Mouse (Mus musculus) cerebellum, adult 9-10 months (tissue): ENCODE measurements around the gene 0610010F05Rik.
A peak's percentile ranks its signal among the peaks of the same experiment; 100 is the strongest.
"Not testable (repeated sequence)": the region's sequence is repeated elsewhere in the genome, so short reads cannot be mapped to it uniquely, and the experiment has no call there.

ENCODE experiments used
- DNase-seq: peaks from one replicate; pipeline ENCODE4 v3.0.0; 2022

Gene 0610010F05Rik

GRCm38 (mm10) chr11:23632945-23633878 lies at the start of gene 0610010F05Rik:
Gene 0610010F05Rik (minus strand): TSS chr11:23633639.
- DNase-seq, result peak; percentile 82

- DNase-seq, result no peak
Observed at GRCm38 (mm10) chr11:23682561-23682960, 49.1 kb upstream of the 0610010F05Rik start.

GRCm38 (mm10) chr11:23680435-23680950 lies 47.1 kb upstream of the 0610010F05Rik start:
- no peak for DNase-seq

GRCm38 (mm10) chr11:23679044-23679642 lies 45.7 kb upstream of the 0610010F05Rik start:
- peak; percentile 76 for DNase-seq

- DNase-seq, result no peak
Observed at GRCm38 (mm10) chr11:23676100-23676499, 42.7 kb upstream of the 0610010F05Rik start.

GRCm38 (mm10) chr11:23672256-23672749 lies 38.9 kb upstream of the 0610010F05Rik start:
- DNase-seq, result no peak

- DNase-seq, result peak; percentile 36
Observed at GRCm38 (mm10) chr11:23667128-23667527, 33.7 kb upstream of the 0610010F05Rik start.

GRCm38 (mm10) chr11:23666526-23666925 lies 33.1 kb upstream of the 0610010F05Rik start:
- DNase-seq, result peak; percentile 57

GRCm38 (mm10) chr11:23665798-23666501 lies 32.5 kb upstream of the 0610010F05Rik start, which contains the start of gene Pex13:
Gene Pex13 (minus strand): TSS chr11:23665959.
- DNase-seq, result peak; percentile 87

- no peak for DNase-seq
Observed at GRCm38 (mm10) chr11:23665311-23665786, 31.9 kb upstream of the 0610010F05Rik start, which contains the start of gene Pus10. Gene Pus10 (plus strand): TSS chr11:23665674.

- no peak for DNase-seq
Observed at GRCm38 (mm10) chr11:23664232-23664631, 30.8 kb upstream of the 0610010F05Rik start.

GRCm38 (mm10) chr11:23657791-23658190 lies 24.4 kb upstream of the 0610010F05Rik start:
- DNase-seq, result no peak

GRCm38 (mm10) chr11:23653666-23654065 lies 20.2 kb upstream of the 0610010F05Rik start:
- DNase-seq, result no peak

- DNase-seq, result no peak
Observed at GRCm38 (mm10) chr11:23647835-23648234, 14.4 kb upstream of the 0610010F05Rik start.

GRCm38 (mm10) chr11:23647431-23647830 lies 14.0 kb upstream of the 0610010F05Rik start:
- no peak for DNase-seq

- peak; percentile 39 for DNase-seq
Observed at GRCm38 (mm10) chr11:23634573-23634972, 1.1 kb upstream of the 0610010F05Rik start.

GRCm38 (mm10) chr11:23633879-23634215 lies 408 bp upstream of the 0610010F05Rik start:
- DNase-seq, result no peak

GRCm38 (mm10) chr11:23630664-23631063 lies 2.8 kb downstream of the 0610010F05Rik start:
- DNase-seq, result no peak

- DNase-seq, result no peak
Observed at GRCm38 (mm10) chr11:23618995-23619394, 14.4 kb downstream of the 0610010F05Rik start.

GRCm38 (mm10) chr11:23614546-23614945 lies 18.9 kb downstream of the 0610010F05Rik start:
- DNase-seq, result no peak

- not testable (repeated sequence) for DNase-seq
Observed at GRCm38 (mm10) chr11:23607291-23607690, 26.1 kb downstream of the 0610010F05Rik start.

- no peak for DNase-seq
Observed at GRCm38 (mm10) chr11:23570130-23570529, 63.3 kb downstream of the 0610010F05Rik start.

- DNase-seq, result peak; percentile 78
Observed at GRCm38 (mm10) chr11:23565761-23566160, 67.7 kb downstream of the 0610010F05Rik start.
